Mouse (Mus musculus) forebrain, embryonic 10.5 days (tissue): ENCODE results near the gene Nfkbie. TPM values are rescaled to one million over a fixed set of nuclear protein-coding genes. Genes with fewer than 3 reads are reported as not detected.

Experiments
- DNase-seq: peaks from one replicate; pipeline ENCODE4 v3.0.0-alpha.2; 2017; ENCODE audit warnings: low spot score; ENCODE audit errors: extremely low spot score
- H3K27ac ChIP-seq: fragments of 300-500 bp; sonication (generic); 2 replicates; pipeline ENCODE4 v1.5.1; 2016; ENCODE audit warnings: mild to moderate bottlenecking
- H3K27me3 ChIP-seq: fragments of 300-500 bp; sonication (generic); 2 replicates; pipeline ENCODE4 v1.6.1; 2016; ENCODE audit warnings: mild to moderate bottlenecking; ENCODE audit not compliant: poor library complexity, severe bottlenecking
- H3K36me3 ChIP-seq: fragments of 300-500 bp; sonication (generic); replicated peaks from 2 replicates; pipeline ENCODE4 v1.6.1; 2016; ENCODE audit warnings: mild to moderate bottlenecking, moderate library complexity
- H3K4me1 ChIP-seq: fragments of 300-500 bp; sonication (generic); 2 replicates; pipeline ENCODE4 v1.6.1; 2016
- H3K4me3 ChIP-seq: fragments of 300-500 bp; sonication (generic); 2 replicates; pipeline ENCODE4 v1.5.1; 2016; ENCODE audit warnings: mild to moderate bottlenecking, moderate library complexity
- H3K9me3 ChIP-seq: fragments of 300-500 bp; sonication (generic); 2 replicates; pipeline ENCODE4 v1.6.1; 2016; ENCODE audit warnings: mild to moderate bottlenecking, moderate library complexity
- WGBS: fragments of 180-500 bp; shearing (Covaris S2); methylation state at CpG from one replicate; pipeline ENCODE4 v1.1.7; 2016; 5-methylcytosine and 5-hydroxymethylcytosine counted together
- polyA plus RNA-seq: library from polyadenylated mRNA; unstranded; fragments of >200 nt; fragmentation: Nextera tagmentation; extraction: Ambion mirVana; gene quantifications from 2 replicates; pipeline ENCODE4 v1.2.1, GENCODE M21; 2016

The Nfkbie gene
- polyA plus RNA-seq, 1 experiment from 2014 or later = 6.6 TPM

DNA sequence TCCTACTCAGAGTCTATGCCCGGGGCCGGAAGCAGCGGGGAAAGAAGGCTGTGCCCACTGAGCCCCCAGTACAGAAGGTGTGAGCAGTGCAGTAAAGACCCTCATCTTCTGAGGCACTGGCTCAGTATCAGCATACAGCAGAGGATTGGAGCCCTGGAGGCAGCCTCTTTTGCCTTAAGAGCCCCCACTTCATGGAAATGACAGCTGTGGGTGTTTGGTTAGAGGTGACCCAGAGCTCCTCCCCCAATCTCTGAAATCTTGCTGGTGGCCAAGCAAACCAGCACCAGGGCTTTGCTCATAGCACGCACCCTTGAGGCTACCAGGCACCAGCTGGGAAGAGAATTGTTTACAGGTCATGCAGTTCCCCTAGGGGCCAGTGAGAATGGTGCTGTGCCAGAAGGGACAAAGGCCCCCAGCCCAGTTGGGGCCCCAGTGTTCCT is 11.7 kb downstream of the Nfkbie start:
- 17% methylated on average over 4 of the region's 4 CpGs for WGBS
- Histone ChIP-seq H3K27ac (0 out of 2 replicates have a peak overlapping the region, but pooled peaks have one; percentile 1), H3K4me1 (peaks cover 82% of the 10 kb centered on the region), H3K27me3 (no peaks in the 10 kb centered on the region), H3K36me3 (peaks cover 73% of the 10 kb centered on the region), H3K9me3 (no peaks in the 10 kb centered on the region), H3K4me3 (0 out of 2 replicates have a peak overlapping the region, but pooled peaks have one; percentile 2)
- no peak for DNase-seq

DNA sequence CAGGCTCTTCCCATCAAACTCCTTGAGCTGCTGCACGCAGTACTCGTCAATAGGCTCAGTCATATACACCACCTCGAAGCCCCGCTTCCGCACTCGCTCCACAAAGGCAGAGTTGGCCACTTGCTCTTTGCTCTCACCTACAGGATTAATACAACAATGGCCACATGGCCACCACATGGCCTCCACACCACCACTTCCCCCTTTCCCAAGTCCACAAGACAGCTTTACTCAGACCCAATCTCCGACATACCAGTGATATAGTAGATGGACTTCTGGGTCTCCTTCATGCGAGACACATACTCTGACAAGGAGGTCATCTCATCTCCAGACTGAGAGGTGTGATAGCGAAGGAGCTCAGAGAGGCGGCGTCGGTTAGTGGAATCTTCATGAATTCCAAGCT is 13.5 kb downstream of the Nfkbie start:
- Histone ChIP-seq H3K27ac (no peak overlapping the region), H3K9me3 (no peaks in the 10 kb centered on the region), H3K36me3 (peaks cover 76% of the 10 kb centered on the region), H3K4me1 (peaks cover 81% of the 10 kb centered on the region), H3K27me3 (no peaks in the 10 kb centered on the region), H3K4me3 (peak overlapping the region; percentile 10; the same call in 1 of the 2 replicates)
- WGBS = 89% methylated on average over 12 of the region's 12 CpGs
- DNase-seq = no peak

DNA sequence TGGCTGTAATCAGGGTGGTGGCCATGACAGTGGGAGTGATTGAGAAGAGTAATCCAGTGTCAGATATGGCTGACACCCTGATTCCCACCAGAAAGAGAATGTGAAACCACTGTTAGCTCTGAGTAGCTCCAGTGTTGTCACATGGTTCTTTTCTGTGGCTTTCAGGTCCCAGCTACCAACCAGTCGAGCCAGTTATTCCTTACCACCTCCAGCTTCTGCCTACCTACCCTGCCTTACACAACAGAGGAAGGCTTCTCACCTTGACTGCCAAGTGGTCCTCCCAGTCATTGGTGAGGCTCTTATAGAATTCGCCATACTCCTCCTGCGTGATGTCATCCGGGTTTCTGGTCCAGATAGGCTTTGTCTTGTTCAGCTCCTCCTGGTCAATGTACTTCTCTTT is 14.5 kb downstream of the Nfkbie start:
- no peak overlapping the region for H3K27ac ChIP-seq
- peak overlapping the region; percentile 83 for H3K4me3 ChIP-seq
- DNase-seq = no peak
- H3K36me3 ChIP-seq = peaks cover 75% of the 10 kb centered on the region
- H3K27me3 ChIP-seq = no peaks in the 10 kb centered on the region
- H3K4me1 ChIP-seq = peaks cover 81% of the 10 kb centered on the region
- no peaks in the 10 kb centered on the region for H3K9me3 ChIP-seq
- 76% methylated on average over 4 of the region's 4 CpGs for WGBS

DNA sequence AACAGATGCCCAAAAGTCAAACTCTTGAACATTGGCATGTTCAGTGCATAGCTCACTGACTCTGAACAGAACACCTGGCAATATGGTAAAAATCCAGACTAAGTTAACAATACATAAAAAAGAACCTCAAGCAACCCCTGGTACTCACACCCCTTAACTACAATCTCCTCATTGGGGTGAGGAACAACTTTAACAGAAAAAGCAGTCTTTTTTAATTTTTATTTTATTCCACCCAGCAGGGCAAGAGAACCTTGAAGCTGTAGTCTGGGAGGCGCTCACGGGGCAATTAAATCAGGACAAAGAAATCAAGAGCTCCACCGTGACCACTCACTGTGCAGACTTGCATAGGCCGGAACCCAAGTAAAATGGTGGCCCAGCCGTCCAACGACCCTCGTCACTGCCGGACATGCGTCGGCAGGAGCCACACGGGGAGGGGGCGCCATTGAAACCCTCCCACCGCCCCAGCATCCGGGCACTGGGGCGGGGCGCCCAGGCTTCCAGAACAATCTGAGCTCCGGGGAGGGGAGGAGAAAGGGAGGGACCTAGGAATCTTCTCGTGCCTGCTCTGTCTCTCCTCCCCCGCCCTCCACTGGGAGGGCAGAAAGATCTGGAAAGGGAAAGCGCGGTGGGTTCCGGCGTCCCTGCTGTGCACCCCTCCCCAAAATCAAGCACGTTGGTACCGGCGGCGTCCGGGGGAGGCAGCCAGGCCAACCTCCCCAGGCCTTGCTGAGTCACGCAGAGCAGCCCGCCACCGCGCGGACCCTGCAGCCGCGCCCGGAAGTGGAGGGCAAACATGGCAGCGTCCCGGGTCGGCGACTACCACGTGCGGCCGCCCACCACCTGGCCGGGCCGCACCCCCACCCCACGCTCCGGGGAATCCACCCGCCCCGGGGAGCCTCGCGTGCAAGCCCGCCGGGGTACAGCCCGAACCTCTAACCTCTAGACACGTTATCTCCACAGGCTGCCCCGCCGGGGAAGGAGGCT is 16.9 kb downstream of the Nfkbie start:
- DNase-seq = peak; percentile 87
- Histone ChIP-seq H3K9me3 (no peaks in the 10 kb centered on the region), H3K27me3 (no peaks in the 10 kb centered on the region), H3K4me1 (peaks cover 62% of the 10 kb centered on the region), H3K4me3 (peak overlapping the region; percentile 83), H3K36me3 (peaks cover 51% of the 10 kb centered on the region), H3K27ac (peak overlapping the region; percentile 99)
- under 1% methylated on average over 56 of the region's 57 CpGs for WGBS

DNA sequence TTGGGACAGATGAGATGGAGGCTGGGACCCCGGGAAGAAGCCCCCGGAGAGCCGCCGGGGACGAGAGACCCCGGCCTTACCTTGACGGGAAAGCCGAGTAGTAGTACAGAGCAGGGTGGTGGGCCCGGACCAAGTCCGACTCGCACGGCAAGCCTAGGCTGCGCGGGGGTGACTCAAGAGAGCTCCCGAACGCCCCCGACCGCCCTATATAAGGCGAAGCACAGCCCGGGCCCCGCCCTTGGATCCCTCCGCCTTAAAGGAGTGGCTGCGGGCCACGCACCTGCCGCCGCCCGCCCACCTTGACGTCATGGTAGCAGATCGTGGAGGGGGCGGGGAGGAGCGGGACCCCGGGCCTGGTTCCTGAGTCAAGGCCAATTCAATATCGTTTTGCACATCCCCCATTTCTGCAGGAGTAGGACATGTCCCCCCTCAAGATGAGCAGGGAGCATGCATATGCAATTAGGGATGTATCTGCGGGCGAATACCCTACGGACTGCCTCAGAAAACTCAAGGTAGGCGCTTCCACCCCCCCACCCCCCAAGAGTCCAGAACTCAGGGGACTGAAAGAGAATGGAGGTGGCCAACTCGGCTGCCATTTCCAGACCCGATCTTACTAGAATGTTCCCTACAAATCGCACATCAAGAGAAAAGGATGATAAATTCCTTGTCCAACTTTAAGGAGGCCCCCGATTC is 17.7 kb downstream of the Nfkbie start, which contains the start of gene Hsp90ab1:
TSS of gene Hsp90ab1 (minus strand) at position 185 of the 693 bp plus-strand sequence.
- H3K4me1 ChIP-seq = peaks cover 56% of the 10 kb centered on the region
- peak within 1 kb of the TSS; percentile 99 for H3K27ac ChIP-seq
- peak within 1 kb of the TSS; percentile 83 for H3K4me3 ChIP-seq
- H3K27me3 ChIP-seq = no peaks in the 10 kb centered on the region
- peak; percentile 99 for DNase-seq
- H3K9me3 ChIP-seq = no peaks in the 10 kb centered on the region
- WGBS = under 1% methylated on average over 41 of the region's 41 CpGs
- H3K36me3 ChIP-seq = peaks cover 43% of the 10 kb centered on the region

DNA sequence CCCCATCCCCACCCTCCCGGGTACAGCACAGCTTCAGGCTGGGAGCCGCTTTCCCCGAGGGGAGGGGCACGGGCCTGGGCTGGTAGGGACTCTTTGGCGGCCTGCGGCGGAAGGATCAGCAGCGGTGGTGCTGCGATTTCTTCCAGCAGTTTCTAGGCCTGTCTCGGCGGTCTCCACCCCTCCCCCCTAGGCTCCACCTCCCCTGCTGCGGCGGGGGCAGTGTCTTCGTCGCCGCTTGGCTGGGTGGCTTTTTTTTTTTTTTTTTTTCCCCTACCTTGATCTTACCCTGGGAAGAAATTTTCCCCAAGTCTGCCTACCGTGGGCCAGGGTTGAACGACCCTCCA is 18.2 kb downstream of the Nfkbie start:
- Histone ChIP-seq H3K4me3 (peak overlapping the region; percentile 83), H3K9me3 (no peaks in the 10 kb centered on the region), H3K36me3 (peaks cover 38% of the 10 kb centered on the region), H3K27ac (peak overlapping the region; percentile 99), H3K27me3 (no peaks in the 10 kb centered on the region), H3K4me1 (peaks cover 52% of the 10 kb centered on the region)
- peak; percentile 94 for DNase-seq
- 0% methylated on average over 18 of the region's 18 CpGs for WGBS

DNA sequence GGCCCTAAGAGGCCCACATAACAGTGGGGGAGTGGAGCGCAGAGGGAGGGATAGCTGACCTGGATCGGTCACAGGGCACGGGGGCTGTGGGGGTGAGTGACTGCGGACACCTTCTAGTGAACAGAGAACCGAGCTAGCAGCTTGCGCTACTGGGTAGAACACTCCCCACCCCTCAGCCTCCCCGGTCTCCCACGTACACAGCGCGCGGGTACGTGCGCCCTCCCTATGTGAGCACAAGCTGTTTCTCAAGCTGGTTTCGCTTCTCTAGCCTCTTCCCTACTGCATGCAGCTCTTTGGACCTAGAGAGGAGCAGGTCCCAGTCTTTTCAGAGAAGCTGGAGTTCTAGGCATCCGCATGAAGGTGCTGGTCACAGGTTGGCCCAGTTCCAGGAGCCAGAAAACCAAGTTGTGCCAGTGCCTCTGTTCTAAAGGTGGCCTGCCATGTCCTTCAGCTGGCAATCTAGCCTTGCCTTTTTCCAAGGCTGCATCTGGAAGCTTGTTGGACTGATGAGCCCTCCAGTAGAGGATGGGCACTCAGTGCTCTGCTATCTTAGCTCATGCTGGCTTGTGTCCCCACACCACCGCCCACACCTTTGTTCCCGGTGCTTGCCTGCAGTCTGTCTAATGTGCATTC is 18.7 kb downstream of the Nfkbie start:
- peak overlapping the region; percentile 99 for H3K27ac ChIP-seq
- H3K4me1 ChIP-seq = peaks cover 48% of the 10 kb centered on the region
- H3K9me3 ChIP-seq = no peaks in the 10 kb centered on the region
- no peaks in the 10 kb centered on the region for H3K27me3 ChIP-seq
- WGBS = 4% methylated on average over 17 of the region's 17 CpGs
- peaks cover 33% of the 10 kb centered on the region for H3K36me3 ChIP-seq
- H3K4me3 ChIP-seq = peak overlapping the region; percentile 83
- DNase-seq = peak; percentile 65

DNA sequence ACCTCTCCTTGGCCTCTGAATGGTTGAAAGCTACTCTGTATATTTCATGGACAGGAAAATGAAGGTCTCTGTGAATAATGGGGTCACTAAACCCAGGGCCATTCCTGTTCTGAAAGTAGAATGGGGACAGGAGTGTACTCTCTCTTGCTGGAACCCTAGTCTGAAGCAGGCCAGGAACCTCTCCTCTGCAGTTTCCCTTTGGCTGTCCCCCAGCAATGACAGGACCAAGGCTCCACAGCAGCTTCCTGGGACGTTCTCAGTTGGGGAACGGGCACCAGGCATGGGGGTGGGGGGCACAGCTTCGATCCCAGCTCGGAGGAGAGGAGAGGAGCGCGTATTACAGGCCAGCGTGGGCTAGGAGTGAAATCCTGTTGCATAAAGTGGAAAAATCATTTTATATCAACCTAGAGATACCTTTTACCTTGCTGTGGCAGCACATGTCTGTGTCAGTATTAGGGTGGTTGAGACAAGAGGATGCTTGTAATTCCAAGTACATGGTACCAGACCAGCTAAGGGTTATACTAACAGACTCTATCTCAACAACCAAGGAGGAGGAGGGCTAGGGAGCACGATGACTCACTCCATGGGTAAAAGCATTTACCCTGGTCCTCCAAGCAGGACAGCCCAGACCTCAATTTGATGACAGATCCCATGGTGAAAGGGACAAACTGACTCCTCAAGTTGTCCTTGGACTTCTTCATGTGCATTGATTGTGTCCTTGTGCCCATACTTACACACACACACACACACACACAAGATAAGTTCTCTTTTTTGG is 19.8 kb downstream of the Nfkbie start:
- Histone ChIP-seq H3K36me3 (peaks cover 22% of the 10 kb centered on the region), H3K27ac (peak overlapping the region; percentile 99), H3K4me1 (peaks cover 37% of the 10 kb centered on the region), H3K27me3 (no peaks in the 10 kb centered on the region), H3K9me3 (no peaks in the 10 kb centered on the region), H3K4me3 (peak overlapping the region; percentile 83)
- no peak for DNase-seq
- 87% methylated on average over 8 of the region's 8 CpGs for WGBS

DNA sequence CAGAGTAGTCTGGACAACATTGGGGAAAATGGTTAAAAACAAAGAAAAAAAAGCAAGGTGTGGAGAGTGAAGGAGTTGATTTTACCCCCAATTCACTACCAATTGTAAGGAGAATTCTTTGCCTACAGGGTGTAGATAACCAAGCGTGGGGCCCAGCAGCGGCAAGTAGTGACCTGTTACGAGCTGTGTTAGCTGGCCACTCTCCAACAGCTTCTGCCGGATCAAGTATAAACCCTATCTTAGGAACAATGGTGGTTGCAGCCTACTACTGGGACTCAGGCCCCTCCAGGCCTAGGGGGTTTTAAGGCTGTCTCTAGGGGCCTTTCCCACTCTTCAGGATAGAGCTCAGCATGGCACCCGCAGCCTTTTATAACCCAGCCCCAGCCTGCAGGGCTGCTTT is 22.7 kb downstream of the Nfkbie start:
- H3K27ac ChIP-seq = no peak overlapping the region
- H3K9me3 ChIP-seq = no peaks in the 10 kb centered on the region
- WGBS = 69% methylated on average over 5 of the region's 5 CpGs
- H3K4me1 ChIP-seq = peaks cover 30% of the 10 kb centered on the region
- no peak overlapping the region for H3K4me3 ChIP-seq
- DNase-seq = no peak
- no peaks in the 10 kb centered on the region for H3K36me3 ChIP-seq
- H3K27me3 ChIP-seq = no peaks in the 10 kb centered on the region

DNA sequence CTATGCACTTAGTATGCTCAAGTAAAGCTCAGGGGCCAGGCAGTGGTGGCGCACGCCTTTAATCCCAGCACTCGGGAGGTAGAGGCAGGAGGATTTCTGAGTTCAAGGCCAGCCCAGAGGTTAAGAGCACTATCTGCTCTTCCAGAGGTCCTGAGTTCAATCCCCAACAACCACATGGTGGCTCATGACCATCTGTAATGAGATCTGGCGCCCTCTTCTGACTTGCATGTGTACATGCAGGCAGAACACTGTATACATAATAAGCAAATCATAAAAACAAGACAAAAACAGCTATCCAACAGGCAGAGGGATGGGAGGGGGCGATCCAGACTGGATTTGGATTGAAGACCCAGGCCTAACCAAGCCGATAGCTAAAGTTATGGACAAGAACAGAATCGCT is 23.3 kb downstream of the Nfkbie start:
- Histone ChIP-seq H3K27me3 (no peaks in the 10 kb centered on the region), H3K36me3 (no peaks in the 10 kb centered on the region), H3K4me1 (peaks cover 26% of the 10 kb centered on the region), H3K4me3 (no peak overlapping the region), H3K27ac (no peak overlapping the region), H3K9me3 (no peaks in the 10 kb centered on the region)
- WGBS = 76% methylated on average over 7 of the region's 7 CpGs
- no peak for DNase-seq

DNA sequence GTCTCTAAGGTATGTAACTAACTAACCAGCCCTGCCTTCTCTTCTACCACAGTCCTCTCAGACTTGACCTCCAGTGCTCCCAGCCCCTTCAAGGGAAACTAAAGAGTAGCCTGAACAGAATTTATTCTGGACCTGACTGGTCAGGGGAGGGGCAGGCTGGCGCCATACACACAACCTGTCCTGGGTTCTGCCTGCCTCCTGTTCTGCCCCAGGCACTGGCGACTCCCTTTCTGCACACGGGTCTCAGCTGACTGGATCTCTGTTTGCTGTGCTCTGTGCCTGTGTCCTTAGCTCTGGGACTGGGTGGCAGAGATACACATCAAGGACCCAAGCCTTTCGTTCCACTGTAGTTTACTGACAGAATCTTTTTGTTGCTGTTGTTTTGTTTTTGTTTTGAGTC is 24.1 kb downstream of the Nfkbie start:
- WGBS = 92% methylated on average over 4 of the region's 4 CpGs

DNA sequence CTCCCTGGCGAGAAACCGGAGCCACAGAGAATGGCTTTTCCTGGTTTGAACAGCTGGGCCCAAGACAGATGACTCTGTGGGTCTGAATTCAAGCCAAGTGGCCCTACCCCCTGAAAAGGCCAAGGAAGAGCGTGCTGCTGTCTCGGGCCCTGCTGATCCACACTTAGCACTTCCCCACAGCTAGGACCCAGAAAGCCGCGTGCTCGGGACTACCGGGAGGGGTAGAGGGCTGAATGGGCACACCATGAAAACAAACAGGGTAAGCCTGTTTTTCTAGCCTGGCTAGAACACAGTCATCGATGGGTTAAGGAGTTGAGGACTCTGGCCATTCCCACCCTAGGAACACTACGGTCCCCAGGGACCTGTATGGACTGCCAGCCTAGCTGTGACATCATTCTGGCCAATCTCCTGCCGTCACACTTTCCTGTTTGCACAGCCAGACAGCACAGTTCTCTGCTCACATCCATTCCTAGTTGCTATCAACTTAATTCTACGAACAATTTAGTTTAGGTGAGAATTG is 25.5 kb downstream of the Nfkbie start:
- WGBS = 51% methylated on average over 12 of the region's 12 CpGs
- DNase-seq = no peak
- no peak overlapping the region for H3K27ac ChIP-seq
- H3K27me3 ChIP-seq = no peaks in the 10 kb centered on the region
- peaks cover 2% of the 10 kb centered on the region for H3K36me3 ChIP-seq
- H3K4me3 ChIP-seq = no peak overlapping the region
- no peaks in the 10 kb centered on the region for H3K9me3 ChIP-seq
- peaks cover 32% of the 10 kb centered on the region for H3K4me1 ChIP-seq

More for the DNA sequence above, 24.1 kb downstream of the Nfkbie start:
- no peak overlapping the region for H3K4me3 ChIP-seq
- H3K36me3 ChIP-seq = no peaks in the 10 kb centered on the region
- no peaks in the 10 kb centered on the region for H3K9me3 ChIP-seq
- no peaks in the 10 kb centered on the region for H3K27me3 ChIP-seq
- peaks cover 26% of the 10 kb centered on the region for H3K4me1 ChIP-seq
- H3K27ac ChIP-seq = no peak overlapping the region
- DNase-seq = no peak
